Mouse (Mus musculus) adrenal gland, postnatal 10 days (tissue): ENCODE results near the gene Rcan2. TPM values are rescaled to one million over a fixed set of nuclear protein-coding genes. Genes with fewer than 3 reads are reported as not detected.

Experiments used
- DNase-seq: peaks from one replicate; pipeline ENCODE4 v3.0.0; 2021; ENCODE audit warnings: mixed read lengths
- long read RNA-seq, 2 experiments: library from polyadenylated mRNA; stranded (forward); transcript quantifications; one replicate each; pipeline ENCODE4 v2.0.0; 2021
- total RNA-seq, 2 experiments: library from RNA; stranded (reverse); gene quantifications; 2 replicates each; pipeline ENCODE4 v1.2.3; 2021

The Rcan2 gene
- total RNA-seq: 10 to 100 TPM; 10.2 to 12.6 TPM
- long read RNA-seq, experiment 1, partial matches to known transcripts: 0 of 9 reads
- long read RNA-seq, experiment 1, other reads (novel, unspliced or antisense): 7 of 9 reads
- long read RNA-seq, experiment 2, partial matches to known transcripts: 0 of 1 reads
- long read RNA-seq, experiment 2, other reads (novel, unspliced or antisense): 0 of 1 reads

DNA sequence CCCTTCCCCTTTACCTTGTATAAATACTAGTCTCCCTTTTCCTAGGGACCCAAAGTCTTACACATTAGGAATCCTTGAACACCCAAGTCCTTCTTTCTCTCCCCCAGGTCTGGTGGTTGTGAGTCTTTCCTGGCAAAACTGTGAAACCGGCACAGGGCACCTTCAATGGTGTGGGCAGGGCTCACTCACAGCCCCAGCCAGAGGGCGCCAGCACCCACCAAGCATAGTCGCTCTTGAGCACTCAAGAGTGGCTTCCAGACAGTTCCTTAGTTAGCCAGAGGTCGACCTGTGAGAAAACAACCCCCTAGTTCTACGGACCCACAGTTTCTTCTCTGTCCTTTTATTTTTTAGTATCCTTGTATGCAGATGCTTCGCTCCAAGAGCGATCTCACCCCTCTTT, at the start of gene Rcan2:
Rcan2 (plus strand) TSS at position 275 of the 400 bp plus-strand sequence.
- peak; percentile 67 for DNase-seq

DNA sequence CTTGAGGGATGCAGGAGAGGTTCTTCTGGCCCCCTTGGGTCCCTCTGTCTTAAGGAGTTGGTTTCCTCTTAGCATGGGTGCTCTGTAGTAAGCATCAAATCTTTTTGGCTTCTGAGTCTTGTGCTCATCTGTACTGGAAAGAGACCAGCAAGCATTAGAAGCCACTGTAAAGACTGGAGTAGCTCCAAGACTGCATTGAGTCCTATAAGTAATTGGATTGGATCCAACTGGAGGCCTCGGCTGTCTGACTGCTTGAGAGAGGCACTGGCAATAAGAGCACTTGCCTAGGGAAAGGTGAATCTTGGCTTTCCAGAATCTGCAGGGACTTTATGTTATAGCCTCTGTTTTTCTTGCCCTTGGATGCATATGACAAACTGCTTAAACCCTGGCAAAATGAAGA, 48.3 kb upstream of the Rcan2 start:
- no peak for DNase-seq

DNA sequence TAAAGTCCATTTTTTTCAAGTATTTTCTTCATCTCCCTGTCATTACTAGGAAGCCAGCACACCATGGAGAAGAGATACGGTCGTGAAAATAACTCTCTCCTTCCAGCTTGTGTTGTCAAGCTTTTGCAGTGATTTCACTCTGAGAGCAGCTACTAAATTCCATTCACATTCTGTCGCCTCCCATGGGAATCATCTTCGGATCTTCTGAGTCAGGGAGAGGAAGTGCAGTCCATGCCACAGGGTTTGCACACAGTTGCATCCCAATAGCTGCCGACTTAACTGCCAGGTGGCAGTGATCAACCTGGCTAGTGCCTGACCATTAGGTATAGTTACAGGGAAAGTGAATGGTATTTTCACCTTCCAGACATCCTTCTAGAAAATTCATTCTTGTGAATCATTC, 46.5 kb upstream of the Rcan2 start:
- DNase-seq: no peak

DNA sequence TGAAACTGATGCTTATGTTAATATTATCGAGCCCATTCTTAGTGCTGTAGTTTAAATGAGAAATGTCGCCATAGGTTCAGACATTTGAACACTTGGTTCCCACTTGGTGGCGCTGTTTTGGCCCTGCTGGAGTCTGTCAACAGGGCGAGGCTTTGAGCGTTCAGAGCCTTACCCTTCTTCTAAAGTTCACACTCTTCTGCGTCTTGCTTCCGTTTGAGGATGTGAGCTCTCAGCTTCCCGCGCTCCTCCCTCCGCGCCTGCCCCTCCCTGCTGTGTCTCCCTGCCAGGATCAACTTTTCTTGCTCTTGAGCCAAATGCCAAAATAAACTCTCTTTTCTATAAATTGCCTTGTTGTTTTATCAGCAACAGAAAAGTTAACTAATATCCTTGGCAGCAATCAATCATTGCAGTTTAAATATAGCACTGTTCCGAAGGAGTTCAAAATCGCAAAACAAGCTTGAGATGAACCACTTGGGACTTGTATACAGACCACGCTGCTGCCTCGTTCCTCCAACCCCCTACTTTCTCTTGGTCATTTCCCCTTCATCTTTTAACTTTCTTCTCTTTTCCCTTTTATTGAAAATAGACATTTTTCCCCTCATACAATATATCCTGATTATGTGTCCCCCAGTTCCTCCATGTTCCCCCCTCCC, 42.4 kb upstream of the Rcan2 start:
- peak; percentile 30 for DNase-seq

DNA sequence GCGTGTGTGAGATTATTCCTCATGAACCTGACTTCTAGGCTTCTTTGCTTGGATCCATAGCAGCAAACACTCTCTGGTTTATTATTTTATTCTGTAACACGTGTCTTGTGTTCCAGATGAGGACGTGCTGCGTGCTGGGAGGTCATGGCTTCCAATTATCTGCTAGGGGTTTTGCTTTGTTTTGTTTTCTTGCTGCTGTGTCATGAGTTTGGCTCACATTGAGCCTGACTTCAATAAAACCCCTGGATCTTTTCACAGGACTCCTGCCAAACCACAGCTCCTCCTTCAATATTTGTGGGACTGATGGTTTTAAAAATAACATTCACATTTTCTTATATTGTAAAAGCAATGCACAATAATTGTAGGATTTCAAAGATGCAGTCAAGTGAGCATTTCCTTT, 16.6 kb upstream of the Rcan2 start:
- DNase-seq: no peak

DNA sequence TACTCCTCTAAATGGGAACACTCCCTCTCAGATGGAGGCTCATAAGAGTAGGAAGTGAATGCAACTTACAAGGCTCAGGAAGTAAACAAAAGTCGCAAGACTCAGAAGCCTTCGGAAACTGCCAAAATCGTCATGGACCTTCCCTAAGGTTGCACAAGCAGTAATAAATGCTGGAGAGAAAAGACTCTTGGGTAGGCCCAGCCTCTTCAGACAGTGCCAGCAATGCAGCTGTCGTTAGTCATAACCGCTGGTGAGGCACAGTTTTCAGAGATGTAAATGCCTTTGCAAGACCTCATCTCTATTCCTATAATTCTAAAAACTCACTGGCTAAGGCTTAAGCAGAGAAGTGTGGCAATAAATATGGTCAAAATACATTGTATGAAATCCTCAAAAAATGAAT, 12.9 kb upstream of the Rcan2 start:
- DNase-seq: no peak

DNA sequence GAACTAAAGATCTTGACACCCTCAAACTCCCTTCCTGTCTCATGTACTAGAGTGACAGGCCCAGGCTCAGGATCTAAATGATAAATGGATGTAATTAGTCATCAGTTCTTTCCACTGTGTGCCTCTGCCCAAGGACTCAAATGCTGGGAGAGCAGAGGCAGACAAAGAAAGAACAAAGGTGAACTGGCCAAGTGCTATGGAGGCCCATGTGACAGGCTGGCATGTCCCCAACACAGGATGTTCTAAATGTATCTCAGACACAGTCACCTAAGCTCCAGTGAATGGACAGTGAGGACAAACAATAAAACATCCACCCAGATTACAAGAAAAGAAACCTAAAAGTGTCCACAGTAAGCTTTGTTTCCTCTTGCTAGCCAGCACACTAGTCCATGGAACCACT, 11.8 kb upstream of the Rcan2 start:
- no peak for DNase-seq

DNA sequence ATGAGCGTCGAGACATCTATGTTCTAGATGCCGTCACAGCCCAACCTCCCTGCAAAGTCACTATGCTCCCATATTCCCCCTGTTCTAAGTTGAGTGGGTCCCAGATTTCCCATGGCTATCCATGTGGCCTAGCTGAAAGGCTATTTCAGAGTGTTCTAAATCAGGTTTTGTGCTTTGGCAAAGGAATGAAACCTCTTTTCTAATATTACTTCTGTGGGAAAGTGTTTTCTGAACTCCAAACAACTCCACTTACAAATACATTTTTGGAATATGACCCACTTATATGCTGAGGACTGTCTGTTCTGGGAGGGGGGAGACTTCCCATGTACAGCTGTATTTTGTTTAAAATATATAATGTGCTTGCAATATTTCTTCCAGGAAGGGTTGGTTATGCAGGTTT, 9.4 kb upstream of the Rcan2 start:
- no peak for DNase-seq

DNA sequence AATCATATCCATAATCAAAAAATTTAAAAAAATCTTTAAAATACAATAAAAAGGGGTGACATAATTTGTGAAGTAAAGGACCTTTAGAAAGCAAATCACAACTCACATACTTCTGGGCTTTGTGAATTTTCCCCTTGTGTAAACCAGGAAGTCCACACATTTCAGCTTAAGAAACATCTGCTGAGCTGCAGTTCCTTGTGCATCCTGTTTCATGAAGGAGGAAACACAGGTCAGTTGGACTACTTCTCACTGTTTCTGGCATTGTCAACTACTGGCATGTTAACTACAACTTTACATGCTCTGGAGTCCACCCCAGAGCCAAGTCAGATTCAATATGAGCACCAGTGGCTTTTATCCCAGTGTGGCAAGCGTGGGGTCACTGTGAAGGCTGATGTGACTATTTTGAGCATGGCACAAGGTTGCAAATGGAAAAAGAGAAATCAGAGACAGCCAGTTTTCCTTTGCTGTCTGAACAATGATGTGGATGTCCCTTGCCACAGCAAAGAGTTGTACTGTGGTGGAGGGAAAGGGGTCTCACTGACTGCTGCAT, 6.3 kb upstream of the Rcan2 start:
- DNase-seq: no peak

DNA sequence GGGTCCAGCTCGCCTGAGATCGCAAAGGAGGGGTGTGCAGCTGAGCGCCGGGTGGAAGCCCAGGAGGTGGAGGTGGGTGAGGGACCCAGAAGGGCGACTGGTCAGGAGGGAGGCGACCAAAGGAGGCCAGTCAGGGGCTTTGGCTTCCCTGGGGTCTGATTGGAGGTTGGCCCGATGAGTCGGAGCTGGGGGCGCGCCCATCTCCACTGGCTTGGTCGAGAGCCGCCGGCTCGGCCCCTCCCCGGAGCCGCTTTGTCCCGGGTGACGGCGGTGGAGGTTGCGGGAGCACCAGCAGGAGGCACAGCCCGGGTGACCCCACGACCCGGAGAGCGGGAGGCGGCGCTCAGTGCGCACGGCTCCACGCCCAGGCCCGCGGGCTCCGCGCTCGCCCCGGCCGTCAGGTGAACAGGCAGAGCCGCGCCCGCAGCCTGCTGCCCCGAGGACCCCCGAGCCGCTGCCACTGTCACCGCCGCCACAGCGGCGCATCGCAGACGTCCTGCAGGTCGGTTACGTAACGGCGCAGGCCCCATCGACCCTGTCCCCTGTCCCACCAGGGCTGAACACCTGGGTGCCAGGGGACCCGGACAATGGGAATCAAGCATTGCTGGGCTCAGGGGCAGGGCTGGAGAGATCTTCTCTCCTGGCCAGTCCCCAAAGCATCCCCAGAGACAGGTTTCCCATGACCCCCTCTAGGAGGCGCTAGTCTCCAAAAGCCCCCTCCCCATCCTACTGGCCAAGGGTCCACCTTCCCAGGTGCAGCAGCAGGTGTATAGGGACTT, 633 bp downstream of the Rcan2 start:
- DNase-seq: peak; percentile 58

DNA sequence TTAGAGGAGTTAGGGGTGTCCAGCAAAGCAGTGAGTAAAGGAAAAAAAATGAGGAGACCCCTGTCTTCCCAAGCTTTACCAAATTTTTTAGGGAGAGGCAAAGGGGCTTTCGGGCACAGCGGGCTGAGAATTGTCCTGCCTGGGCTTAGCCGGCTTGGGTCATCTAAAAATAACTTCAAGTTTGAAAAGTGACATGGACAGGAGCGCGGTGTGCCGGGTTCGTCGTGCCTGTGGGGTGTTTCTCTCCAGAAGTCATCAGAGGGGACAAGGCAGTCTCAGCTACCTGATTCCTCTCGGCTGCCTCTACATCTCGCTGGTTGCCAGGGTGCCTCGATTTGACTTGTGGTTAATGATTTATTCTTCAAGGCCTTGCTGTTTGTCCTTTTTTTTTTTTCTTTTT, 1.3 kb downstream of the Rcan2 start:
- no peak for DNase-seq

DNA sequence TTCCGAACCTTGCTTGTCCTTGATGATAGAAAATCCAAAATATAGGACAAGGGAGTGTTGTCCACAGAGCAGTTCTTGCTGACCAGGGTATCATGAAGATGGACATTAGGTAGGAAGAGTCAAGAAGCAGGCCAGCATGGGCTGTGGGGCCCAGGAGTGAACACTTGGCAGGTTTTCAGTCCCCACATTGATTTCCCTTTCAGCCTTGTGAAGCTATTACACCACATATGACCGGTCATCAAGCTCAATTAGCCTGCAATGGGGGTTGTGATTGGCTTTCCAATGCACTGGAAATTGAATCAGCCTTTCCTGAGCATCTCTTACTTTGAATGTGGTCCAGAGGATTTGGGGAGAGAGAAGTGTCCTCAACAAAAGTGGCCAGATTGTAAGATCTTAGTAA, 2.0 kb downstream of the Rcan2 start:
- DNase-seq: no peak

DNA sequence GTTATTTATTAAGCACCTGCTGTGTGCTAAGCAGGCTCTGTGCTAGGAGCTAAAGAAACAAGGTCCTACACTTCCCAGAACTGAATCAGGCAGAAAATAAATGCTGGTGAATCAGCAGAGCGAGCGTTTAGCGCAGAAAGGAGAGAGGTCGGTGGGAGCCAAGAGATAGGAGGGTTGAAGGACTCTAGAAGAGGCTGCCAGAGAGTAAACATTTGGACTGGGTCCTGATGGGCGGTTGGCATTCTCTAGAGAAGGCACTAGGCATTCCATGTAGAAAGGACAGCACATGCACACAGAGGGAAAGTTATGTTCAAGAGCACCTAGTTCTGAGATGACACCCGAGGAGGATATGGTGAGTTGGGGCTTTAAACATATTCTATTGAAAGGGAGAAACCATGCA, 2.6 kb downstream of the Rcan2 start:
- no peak for DNase-seq

DNA sequence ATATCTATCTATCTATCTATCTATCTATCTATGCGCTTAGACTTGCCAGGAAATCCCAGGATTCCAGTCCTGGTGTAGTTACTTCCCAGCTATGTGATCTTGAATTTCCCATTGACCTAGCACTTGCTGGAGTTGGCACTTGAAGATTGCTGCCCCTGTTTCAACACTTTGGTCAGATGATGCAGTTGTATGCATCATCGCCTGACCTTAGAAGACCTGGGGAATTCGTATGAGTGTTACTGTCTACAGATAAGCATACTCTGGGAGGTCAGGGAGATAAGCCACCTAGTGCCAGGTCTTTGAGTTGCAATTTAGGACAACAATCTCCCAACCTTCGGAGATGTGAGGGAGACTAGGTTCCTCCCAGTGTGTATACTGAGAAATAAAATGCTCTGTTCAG, 5.7 kb downstream of the Rcan2 start:
- DNase-seq: no peak

DNA sequence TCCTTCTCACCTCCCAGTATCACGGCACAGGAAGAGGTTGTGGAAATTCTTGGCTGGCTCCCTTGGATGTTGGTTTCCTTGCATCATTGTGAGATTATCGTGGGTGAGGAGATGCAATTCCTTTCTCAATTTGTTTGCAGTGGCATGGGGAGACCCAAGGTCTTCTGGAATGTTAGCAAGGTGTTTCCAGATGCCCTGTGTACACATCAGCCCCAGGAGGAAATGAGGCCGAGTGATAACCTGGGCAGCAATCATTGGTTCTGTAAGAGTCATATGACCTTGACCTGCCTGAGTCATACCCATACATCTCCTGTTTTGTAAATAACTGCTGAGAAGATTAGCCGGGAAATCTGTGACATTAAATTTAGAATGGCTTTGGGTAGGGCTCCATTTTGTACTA, 10.3 kb downstream of the Rcan2 start:
- DNase-seq: no peak

DNA sequence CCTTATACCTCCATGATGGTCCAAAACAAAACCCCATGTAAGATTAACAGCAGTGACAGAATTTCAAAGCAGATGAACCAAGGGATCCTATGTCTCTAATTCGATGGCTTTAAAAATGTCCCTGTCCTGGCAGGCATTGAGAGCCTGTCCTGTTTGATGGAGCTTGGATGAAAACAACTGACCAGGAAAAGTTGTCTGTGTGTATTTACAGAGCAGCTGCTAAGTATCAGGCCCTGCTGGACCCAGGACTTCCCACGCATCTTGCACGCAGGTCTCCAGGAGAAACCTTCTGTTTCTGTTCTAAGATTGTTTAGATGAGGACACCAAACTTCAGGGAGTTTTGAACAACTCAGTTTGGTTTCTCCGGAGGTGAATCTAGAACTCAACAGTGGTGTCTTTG, 14.2 kb downstream of the Rcan2 start:
- DNase-seq: no peak

DNA sequence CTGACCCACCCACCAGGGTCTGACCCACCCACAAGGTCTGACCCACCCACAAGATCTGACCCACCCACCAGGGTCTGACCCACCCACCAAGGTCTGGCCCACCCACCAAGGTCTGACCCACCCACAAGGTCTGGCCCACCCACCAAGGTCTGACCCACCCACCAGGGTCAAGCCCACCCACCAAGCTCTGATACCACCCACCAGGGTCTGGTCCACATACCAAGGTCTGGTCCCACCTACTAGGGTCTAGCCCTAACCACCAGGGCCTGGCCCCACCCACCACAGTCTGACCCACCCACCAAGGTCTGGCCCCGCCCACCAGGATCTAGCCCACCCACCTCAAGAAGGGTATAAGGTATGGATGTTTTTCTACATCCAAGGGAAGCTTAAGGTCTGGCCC, 15.3 kb downstream of the Rcan2 start:
- DNase-seq: no peak

DNA sequence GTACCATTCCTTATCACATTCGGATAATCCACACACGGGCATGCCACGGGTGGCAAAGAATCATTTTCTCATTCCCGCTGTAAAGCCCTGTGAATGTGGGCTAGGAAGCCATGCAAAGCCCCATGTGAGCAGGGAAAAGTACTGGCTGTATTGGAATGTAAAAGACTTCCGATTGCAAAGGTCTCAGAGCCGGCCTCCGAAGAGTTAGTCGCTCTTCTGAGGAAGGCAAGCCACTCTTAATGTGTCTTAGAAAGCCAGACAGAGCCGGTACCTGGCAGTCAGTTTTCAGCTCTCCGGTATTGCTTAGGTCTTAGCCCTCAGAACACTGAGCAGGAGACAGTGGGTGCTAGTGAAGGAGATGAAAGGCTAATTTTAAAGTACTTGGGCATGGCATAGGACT, 16.0 kb downstream of the Rcan2 start:
- DNase-seq: no peak

DNA sequence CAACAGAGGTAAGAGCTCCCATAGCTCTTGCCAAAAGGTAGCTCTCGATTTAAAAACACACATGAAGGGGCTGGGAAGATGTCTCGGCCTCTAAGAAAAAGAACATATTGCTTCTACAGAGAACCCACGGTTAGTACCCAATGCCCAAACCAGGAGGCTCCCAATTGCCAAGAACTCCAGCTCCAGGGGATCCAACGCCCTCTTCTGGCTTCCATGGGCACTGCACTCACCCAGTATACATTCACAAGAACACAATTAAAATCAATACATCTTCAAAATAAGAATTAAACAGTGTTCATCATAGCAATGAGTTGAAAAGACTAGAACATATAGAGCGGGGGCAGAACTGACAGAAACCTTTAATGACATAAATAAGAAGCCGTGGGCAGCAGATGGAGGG, 17.2 kb downstream of the Rcan2 start:
- DNase-seq: no peak

DNA sequence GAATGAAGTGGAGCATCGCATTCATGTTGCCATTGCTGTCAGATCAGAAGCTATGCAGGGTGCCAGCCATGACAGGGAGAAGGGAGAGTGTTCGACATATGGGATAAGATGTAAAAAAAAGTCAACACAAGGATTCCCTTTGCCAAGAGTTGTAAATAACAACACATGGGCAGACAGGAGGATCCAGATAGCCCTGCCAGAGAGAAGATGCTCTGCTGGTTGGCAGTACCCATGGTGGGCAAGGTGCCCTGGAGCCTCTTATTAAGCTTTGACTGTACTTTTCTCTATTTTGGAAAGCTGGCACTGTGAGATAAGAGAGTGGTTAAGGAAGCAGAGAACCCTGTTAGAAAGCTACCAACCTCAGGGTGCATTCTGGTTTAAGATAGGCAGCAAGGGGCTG, 19.8 kb downstream of the Rcan2 start:
- no peak for DNase-seq

DNA sequence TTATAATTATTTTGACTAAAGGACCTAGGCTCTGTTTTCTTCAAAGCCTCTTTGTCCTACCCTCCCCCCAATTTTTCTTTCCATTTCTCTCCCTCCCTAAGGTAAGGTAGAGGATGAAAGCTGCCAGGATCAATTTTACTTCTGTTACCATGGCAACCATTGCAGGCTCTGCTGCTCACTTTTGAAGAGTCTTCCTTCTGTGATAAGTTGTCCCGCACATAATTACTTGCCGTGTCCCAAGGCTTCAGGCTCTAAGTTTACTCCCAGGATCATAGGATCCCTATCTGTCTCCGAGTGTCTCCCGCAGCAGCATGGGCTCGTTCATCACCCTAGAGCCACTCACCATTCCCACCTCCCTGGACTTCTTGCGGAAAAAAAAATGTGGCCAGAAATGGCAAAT, 21.1 kb downstream of the Rcan2 start:
- DNase-seq: no peak

DNA sequence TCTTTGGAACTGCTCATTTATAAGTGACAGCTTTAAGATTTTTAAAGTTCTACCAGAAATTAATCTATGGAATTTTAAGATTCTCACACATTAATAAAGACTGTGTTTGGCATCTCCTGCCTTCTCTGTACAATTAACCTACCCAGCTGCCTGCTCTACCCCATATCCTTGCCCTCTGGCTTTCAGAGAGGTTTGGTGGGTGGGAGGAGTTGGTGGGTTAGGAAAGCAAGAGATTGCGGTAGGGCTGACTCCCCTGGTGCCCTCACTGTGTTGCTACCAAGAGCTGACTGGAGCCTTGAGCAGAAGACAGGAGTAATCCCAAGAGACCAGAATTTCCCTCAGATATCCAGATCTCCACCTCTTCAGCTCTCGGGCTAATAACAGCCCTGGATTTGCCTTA, 21.5 kb downstream of the Rcan2 start:
- no peak for DNase-seq

DNA sequence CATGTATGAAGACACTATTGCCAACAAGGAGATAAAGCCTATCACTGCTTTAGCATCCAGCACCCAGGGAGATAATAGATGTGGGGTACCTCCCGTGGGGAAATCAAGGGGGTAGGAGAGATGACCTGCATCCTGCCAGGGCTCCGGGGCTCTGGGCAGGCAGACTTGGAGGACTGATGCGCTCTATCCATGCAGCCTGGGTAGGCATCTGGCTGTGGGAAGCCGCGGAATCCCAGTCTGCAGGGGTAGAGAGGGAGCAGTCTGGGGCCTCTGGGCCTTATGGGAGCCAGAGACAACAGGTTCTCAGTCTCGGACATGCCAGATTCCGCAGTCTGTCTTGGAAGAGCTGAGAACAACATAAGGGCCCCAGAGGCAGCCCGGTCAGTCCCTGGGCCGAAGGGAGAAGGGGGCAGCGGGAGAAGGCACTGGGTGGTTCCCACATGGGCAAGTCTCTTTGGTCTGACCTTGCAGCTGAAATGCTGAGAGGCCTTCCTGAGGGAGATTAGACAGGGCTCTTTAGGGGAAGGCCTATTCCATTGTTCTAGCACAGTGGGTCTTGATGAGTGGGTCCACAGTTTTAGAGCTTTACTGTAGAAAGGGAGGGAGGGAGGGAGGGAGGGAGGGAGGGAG, 23.7 kb downstream of the Rcan2 start:
- DNase-seq: no peak
